Mouse (Mus musculus) CH12.LX (cell line): ENCODE results near the gene Wdr91. TPM values are rescaled to one million over a fixed set of nuclear protein-coding genes. Genes with fewer than 3 reads are reported as not detected.

Experiments used
- DNase-seq: peaks from one replicate; pipeline ENCODE4 v3.0.0-alpha.2; 2013; ENCODE audit errors: extremely low read depth
- H3K27ac ChIP-seq: 2 replicates; pipeline ENCODE4 v1.5.1; 2012; ENCODE audit warnings: low read depth, mild to moderate bottlenecking, control low read depth, moderate library complexity; ENCODE audit not compliant: insufficient read depth
- H3K27me3 ChIP-seq: replicated peaks from 2 replicates; pipeline ENCODE3; 2012; ENCODE audit warnings: inconsistent platforms
- H3K36me3 ChIP-seq, 2 experiments: replicated peaks in 1 of 2; 2 replicates each; pipeline versions ENCODE3 to v1.6.1; 2012; ENCODE audit warnings: inconsistent platforms in 1 of 2, low read length in 1 of 2, mild to moderate bottlenecking in 1 of 2, mixed read lengths in 1 of 2, moderate library complexity in 1 of 2; ENCODE audit not compliant: control insufficient read depth in 1 of 2, insufficient read depth in 1 of 2
- H3K4me1 ChIP-seq, 2 experiments: 2 replicates each; pipeline ENCODE4 v1.6.1; 2012; ENCODE audit warnings: inconsistent platforms in 1 of 2, moderate library complexity in 1 of 2; ENCODE audit not compliant: insufficient read depth in 2 of 2, control insufficient read depth in 1 of 2
- H3K4me2 ChIP-seq: 2 replicates; pipeline ENCODE4 v1.6.1; 2012; ENCODE audit warnings: low read depth, mild to moderate bottlenecking, control low read depth; ENCODE audit not compliant: poor library complexity, insufficient read depth, severe bottlenecking
- H3K4me3 ChIP-seq, 3 experiments: fragments of 150-350 bp in 1 of 3; sonication (generic) in 1 of 3; replicated peaks in 1 of 3; 2 replicates each; pipeline versions ENCODE3 to v1.5.1; 2011 to 2012; ENCODE audit warnings: low read depth in 2 of 3, low read length in 2 of 3, mild to moderate bottlenecking in 2 of 3, moderate library complexity in 2 of 3, control low read depth in 1 of 3, improper control_type of control experiment in 1 of 3, inconsistent platforms in 1 of 3, mixed read lengths in 1 of 3; ENCODE audit not compliant: poor library complexity in 1 of 3
- H3K79me2 ChIP-seq: replicated peaks from 2 replicates; pipeline ENCODE4 v1.6.1; 2012; ENCODE audit warnings: mild to moderate bottlenecking, moderate library complexity; ENCODE audit not compliant: control insufficient read depth, poor library complexity, insufficient read depth, severe bottlenecking; ENCODE audit errors: extremely low read depth
- H3K9ac ChIP-seq: 2 replicates; pipeline ENCODE4 v1.6.1; 2012; ENCODE audit warnings: low read depth, mild to moderate bottlenecking, control low read depth, moderate library complexity; ENCODE audit not compliant: insufficient read depth
- H3K9me3 ChIP-seq: replicated peaks from 2 replicates; pipeline ENCODE3; 2012; ENCODE audit warnings: low read length, inconsistent platforms, mixed read lengths
- BHLHE40 ChIP-seq: IDR thresholded peaks from 2 replicates; pipeline ENCODE4 v1.6.1; 2011; ENCODE audit warnings: mild to moderate bottlenecking, low read depth, low read length, improper control_type of control experiment
- CHD1 ChIP-seq: IDR thresholded peaks from 2 replicates; pipeline ENCODE4 v1.6.1; 2012; ENCODE audit warnings: low read depth, low read length, improper control_type of control experiment, inconsistent platforms
- EP300 ChIP-seq: IDR thresholded peaks from 2 replicates; pipeline ENCODE4 v1.6.1; 2011; ENCODE audit warnings: low read length, improper control_type of control experiment
- ETS1 ChIP-seq: conservative IDR thresholded peaks from 2 replicates; pipeline ENCODE4 v1.6.1; 2012; ENCODE audit warnings: low read depth, mild to moderate bottlenecking, inconsistent platforms, low read length, improper control_type of control experiment, moderate library complexity
- GABPA ChIP-seq: IDR thresholded peaks from 2 replicates; pipeline ENCODE4 v1.6.1; 2012; ENCODE audit warnings: low read depth, low read length, improper control_type of control experiment, inconsistent platforms; ENCODE audit not compliant: insufficient replicate concordance
- JUND ChIP-seq: conservative IDR thresholded peaks from 2 replicates; pipeline ENCODE4 v1.6.1; 2011; ENCODE audit warnings: low read depth, low read length, improper control_type of control experiment
- MAFK ChIP-seq: IDR thresholded peaks from 2 replicates; pipeline ENCODE4 v1.6.1; 2011; ENCODE audit warnings: low read length, improper control_type of control experiment; ENCODE audit not compliant: insufficient replicate concordance
- MAZ ChIP-seq: IDR thresholded peaks from 2 replicates; pipeline ENCODE4 v1.6.1; 2012; ENCODE audit warnings: low read depth, mild to moderate bottlenecking, inconsistent platforms, low read length, improper control_type of control experiment, moderate library complexity
- MEF2A ChIP-seq: IDR thresholded peaks from 2 replicates; pipeline ENCODE4 v1.6.1; 2014; ENCODE audit warnings: low read depth, mild to moderate bottlenecking, inconsistent platforms, low read length, improper control_type of control experiment, borderline replicate concordance
- POLR2AphosphoS2 ChIP-seq: IDR thresholded peaks from 2 replicates; pipeline ENCODE4 v1.6.1; 2011; ENCODE audit warnings: low read depth, low read length, improper control_type of control experiment
- RAD21 ChIP-seq: IDR thresholded peaks from 2 replicates; pipeline ENCODE4 v1.6.1; 2011; ENCODE audit warnings: low read depth, mild to moderate bottlenecking, low read length, improper control_type of control experiment, moderate library complexity
- SIN3A ChIP-seq: IDR thresholded peaks from 2 replicates; pipeline ENCODE4 v1.6.1; 2012; ENCODE audit warnings: low read length, improper control_type of control experiment, inconsistent platforms
- SMC3 ChIP-seq: IDR thresholded peaks from 2 replicates; pipeline ENCODE4 v1.6.1; 2011; ENCODE audit warnings: low read depth, low read length, improper control_type of control experiment
- TCF12 ChIP-seq: IDR thresholded peaks from 2 replicates; pipeline ENCODE4 v1.6.1; 2014; ENCODE audit warnings: low read depth, mild to moderate bottlenecking, inconsistent platforms, low read length, improper control_type of control experiment
- ZKSCAN1 ChIP-seq: IDR thresholded peaks from 2 replicates; pipeline ENCODE4 v1.6.1; 2012; ENCODE audit warnings: low read depth, inconsistent platforms, low read length, improper control_type of control experiment, borderline replicate concordance
- dilution Hi-C: fragments of 300-500 bp; cut with MboI; formaldehyde crosslinking; loops from 2 replicates; pipeline ENCODE4 v1.14.3; 2020; ENCODE audit warnings: low sequenced_read_pairs; ENCODE audit not compliant: extremely low pct_unique_long_range_greater_than_20kb, extremely low pct_ligation_motif_present
- in situ Hi-C: fragments of 300-500 bp; cut with MboI; formaldehyde crosslinking; loops from 3 replicates; pipeline ENCODE4 v1.14.3; 2019; ENCODE audit warnings: low sequenced_read_pairs, low pct_ligation_motif_present, low pct_unique_long_range_greater_than_20kb, mixed read lengths
- polyA plus RNA-seq: library from polyadenylated mRNA; unstranded; fragments of >175 nt; gene quantifications from 2 replicates; pipeline ENCODE4 v1.2.1, GENCODE M21; 2012; ENCODE audit warnings: low read depth; ENCODE audit not compliant: insufficient read length
- total RNA-seq, 2 experiments: library from RNA; depleted of rRNA; stranded (reverse); fragments of 300-350 nt in 1 of 2; fragments of >200 nt in 1 of 2; gene quantifications; 2 replicates each; pipeline ENCODE4 v1.2.3; 2012 to 2014

Wdr91 gene
- total and polyA plus RNA-seq, 3 experiments: 10.6 to 26.5 (median 19.2) TPM

DNA sequence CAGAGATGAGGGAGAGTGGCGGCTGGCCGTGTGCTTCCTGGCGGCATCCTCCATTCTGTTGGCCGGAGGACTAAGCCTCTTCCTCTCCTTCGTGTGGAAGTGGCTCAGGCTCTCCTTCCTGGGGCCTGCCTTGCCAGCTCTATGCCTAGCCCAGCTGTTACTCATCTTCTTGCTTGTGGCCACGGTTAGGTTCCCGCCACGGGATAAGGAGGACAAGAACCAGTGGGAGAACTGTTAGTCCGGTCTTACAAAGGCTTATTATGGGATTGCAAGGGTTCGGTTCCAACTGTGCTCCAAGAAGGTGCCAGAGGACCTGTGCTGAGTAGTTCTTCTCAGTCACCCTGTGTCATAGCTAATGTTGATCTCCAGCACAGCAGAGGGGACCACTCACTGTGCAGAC is 37.8 kb downstream of the Wdr91 start:
- Histone ChIP-seq H3K4me2 (no peak overlapping the region), H3K9ac (no peak overlapping the region), H3K27ac (no peak overlapping the region), H3K27me3 (no peaks in the 10 kb centered on the region), H3K4me3 (no peak overlapping the region), H3K36me3 (peaks cover 27 to 59% of the 10 kb centered on the region in 2 experiments), H3K9me3 (no peaks in the 10 kb centered on the region)
- in situ Hi-C loops: no loop called here
- TF ChIP-seq BHLHE40: no peak
- TF ChIP-seq, all 38 proteins: peak for 0
- H3K79me2 ChIP-seq: no peaks in the 10 kb centered on the region; the same call in 1 of the 2 replicates
- dilution Hi-C loops: no loop called here
- no peak for DNase-seq
- H3K4me1 ChIP-seq: peaks cover 22 to 68% of the 10 kb centered on the region in 2 experiments

DNA sequence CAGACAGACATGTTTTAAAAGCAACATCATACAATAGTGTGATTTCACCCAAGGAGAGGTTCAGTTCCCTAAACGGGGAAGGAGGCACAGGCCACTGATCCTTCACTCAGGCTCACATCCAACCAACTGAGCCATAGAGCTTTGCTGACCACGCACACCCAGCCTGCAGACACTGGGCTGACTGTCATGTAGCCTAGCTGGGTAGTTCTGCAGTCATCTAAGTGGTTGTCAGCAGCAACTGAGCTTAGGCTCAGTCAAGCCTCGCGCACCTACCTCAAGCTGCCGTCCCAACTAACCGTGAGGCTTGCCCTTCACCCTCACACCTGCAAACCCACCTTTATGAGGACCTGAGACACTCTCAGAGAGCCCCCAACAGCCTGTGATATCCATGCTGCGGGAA is 38.7 kb downstream of the Wdr91 start:
- no peaks in the 10 kb centered on the region for H3K79me2 ChIP-seq
- no peaks in the 10 kb centered on the region for H3K27me3 ChIP-seq
- no peak for DNase-seq
- no peaks in the 10 kb centered on the region for H3K9me3 ChIP-seq
- dilution Hi-C loops: no loop called here
- no peak overlapping the region for H3K4me2 ChIP-seq
- no peak overlapping the region for H3K4me3 ChIP-seq
- H3K36me3 ChIP-seq: peaks cover 27 to 60% of the 10 kb centered on the region in 2 experiments
- no peak overlapping the region for H3K27ac ChIP-seq
- H3K4me1 ChIP-seq: peaks cover 25 to 76% of the 10 kb centered on the region in 2 experiments
- TF ChIP-seq CHD1 (no peak), MAZ (no peak), ETS1 (no peak), MEF2A (no peak), ZKSCAN1 (no peak), SIN3A (no peak), GABPA (no peak), JUND (no peak), TCF12 (no peak), POLR2AphosphoS2 (no peak), SMC3 (no peak), RAD21 (no peak), MAFK (no peak), EP300 (no peak)
- TF ChIP-seq, all 38 proteins: peak for 0
- no peak overlapping the region for H3K9ac ChIP-seq
- in situ Hi-C loops: no loop called here
